Mouse (Mus musculus): ENCODE data around the gene Sec14l2.

Sec14l2 gene

DNA sequence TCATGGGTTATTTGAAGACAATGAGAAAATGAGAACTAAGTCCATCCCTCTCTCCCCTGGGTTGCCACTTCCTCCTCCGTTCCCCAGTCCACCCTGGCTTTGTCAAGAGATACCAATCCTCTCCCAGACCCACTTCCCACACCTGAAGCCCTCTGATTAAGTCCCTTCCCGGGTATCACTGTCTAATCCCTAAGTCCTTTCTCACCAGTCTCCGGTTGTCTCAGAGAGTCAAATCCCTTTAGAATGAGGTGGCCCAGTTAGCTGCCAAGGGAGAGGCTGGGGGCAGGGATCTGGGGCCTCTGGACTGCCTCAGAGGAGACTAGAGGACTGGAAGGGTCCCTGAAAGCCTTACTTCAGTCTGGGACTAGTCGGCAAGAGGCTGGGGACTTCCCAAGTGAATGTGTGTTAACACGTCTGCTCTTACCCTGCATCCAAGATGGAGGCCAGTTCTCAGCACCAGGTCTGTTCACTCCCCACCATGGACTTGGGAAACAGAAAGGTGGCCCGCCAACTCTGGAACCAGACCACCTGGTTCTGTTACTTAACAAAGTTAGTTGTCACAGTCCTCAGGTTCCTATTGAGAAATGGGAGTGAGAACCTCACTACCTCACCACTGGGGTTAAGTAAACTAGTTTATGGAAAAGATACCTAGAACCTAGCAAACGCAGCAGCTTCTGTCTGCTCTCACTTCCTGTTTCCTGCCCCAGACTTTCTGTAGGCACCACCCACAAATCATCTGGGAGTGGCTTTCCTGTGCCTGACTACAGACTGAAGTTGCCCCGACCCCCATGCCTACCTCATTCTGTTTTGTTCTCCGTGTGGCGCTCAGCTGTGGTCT is at the start of gene Sec14l2:
Gene Sec14l2 (minus strand): TSS at position 674 of the 838 bp plus-strand sequence.
- no peak for DNase-seq (ENCODE audit: low read depth, low spot score)

- no peak for DNase-seq (ENCODE audit: low read depth, low spot score)
Measured at GRCm38 (mm10) chr11:4166467-4167090, 43.4 kb upstream of the Sec14l2 start.

GRCm38 (mm10) chr11:4164701-4165100 is 41.5 kb upstream of the Sec14l2 start:
- no peak for DNase-seq (ENCODE audit: low read depth, low spot score)

GRCm38 (mm10) chr11:4160758-4161480 is 37.7 kb upstream of the Sec14l2 start:
- no peak for DNase-seq (ENCODE audit: low read depth, low spot score)

DNA sequence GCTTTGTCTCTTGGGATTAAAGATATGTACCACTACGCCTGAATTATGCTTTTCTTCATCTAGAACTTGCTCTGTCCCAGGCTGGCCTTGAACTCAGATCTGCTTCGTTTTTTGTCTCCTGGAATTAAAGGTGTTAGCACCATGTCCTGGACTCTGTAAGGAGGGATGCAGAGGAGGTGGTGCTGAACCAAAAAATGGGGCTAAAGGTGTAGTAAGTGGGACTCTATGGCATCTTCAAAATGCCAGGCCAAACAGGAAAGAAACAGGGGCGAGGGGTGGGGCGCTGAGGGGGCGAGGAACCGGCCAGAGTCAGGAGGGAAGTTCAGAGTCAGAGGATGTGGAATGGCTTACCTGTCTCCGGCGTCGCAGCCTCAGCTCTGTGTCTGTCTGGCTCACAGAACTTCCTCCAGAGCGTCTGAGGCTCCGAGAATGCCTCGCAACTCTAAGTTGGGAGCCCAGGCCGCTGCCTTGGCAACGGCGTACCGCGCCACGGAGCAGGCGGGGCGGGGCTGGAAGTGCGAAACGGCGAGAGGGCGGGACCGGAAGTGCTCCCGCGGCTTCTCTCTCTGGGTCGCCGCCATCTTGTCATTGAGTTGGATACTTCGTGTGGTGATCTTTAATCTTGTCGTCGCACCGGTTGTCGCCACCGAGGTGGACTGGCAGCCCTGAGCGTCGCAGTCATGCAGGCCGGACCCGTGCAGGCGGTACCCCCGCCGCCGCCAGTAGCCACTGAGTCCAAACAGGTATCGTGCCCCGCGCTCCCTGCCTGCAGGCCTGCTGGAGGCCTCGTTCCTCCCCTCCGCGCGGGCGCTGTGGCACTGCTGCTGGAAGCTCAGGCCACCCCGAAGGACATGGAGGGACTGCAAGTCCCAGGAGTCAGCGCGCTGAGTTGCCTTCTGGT is 36.8 kb upstream of the Sec14l2 start, which contains the start of the genes Ccdc157 and Sf3a1:
Gene Ccdc157 (minus strand): TSS at position 486 of the 901 bp plus-strand sequence.
Gene Sf3a1 (plus strand): TSS at position 543 of the 901 bp plus-strand sequence.
- DNase-seq (ENCODE audit: low read depth, low spot score): peak; percentile 93

DNA sequence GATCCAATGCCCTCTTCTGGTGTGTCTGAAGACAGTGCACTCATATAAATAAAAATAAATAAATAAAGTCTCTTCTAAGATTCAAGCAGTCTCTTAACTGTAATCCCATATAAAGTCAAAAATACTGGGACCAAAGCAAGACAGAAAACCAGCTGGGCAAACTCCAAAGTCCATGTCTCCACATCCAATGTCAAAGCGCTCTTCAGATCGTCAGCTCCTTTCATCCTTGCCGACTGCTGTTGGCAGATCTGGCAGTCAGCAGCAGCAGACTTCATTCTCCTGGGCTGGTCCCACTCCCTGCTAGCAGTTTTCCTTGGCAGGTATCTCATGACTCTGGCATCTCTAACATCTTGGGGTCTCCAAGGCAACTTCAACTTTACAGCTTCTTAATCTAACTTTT is 35.5 kb upstream of the Sec14l2 start:
- DNase-seq (ENCODE audit: low read depth, low spot score): no peak

DNA sequence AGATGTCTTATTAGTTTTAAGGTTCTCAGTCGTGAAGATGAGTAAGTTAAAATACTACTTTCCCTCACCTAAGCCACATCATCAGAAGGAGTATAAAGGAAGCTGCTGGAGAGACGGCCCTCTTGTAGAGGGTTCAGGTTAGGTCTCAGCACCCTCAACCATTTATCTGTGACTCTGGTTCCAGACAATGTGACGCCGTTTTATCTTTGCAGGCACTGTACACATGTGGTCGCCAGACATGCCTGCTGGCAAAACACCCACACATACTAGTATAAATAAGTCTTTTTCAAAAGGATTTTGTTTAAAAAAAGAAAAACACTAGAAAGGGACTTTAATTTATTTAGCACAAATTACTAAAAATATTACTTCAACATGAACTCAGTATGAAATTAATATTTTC is 32.4 kb upstream of the Sec14l2 start:
- no peak for DNase-seq (ENCODE audit: low read depth, low spot score)

GRCm38 (mm10) chr11:4153694-4154093 is 30.5 kb upstream of the Sec14l2 start:
- no peak for DNase-seq (ENCODE audit: low read depth, low spot score)

- DNase-seq (ENCODE audit: low read depth, low spot score): no peak
Measured at GRCm38 (mm10) chr11:4149886-4150285, 26.7 kb upstream of the Sec14l2 start.

GRCm38 (mm10) chr11:4148536-4149156 is 25.4 kb upstream of the Sec14l2 start:
- no peak for DNase-seq (ENCODE audit: low read depth, low spot score)

DNA sequence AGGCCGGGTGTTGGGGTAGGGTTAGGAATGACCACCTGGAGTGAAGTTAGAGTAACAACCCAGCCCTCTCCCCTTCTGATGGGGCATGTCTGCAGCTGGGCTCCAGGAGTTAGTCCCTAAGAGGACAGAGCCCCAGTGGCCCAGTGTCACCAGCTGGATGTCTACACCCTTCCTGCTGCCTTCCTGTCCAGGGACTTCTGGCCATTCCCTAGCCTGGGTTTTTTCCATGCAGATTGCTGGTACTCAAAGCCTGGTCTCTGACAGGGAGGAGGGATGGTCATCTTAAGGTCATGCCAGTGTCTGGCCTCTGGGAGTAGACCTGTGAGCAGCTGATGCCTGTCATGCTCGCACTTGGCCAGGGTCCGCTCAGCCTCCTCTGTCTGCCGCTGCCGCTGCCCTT is 24.9 kb upstream of the Sec14l2 start:
- DNase-seq (ENCODE audit: low read depth, low spot score): no peak

DNA sequence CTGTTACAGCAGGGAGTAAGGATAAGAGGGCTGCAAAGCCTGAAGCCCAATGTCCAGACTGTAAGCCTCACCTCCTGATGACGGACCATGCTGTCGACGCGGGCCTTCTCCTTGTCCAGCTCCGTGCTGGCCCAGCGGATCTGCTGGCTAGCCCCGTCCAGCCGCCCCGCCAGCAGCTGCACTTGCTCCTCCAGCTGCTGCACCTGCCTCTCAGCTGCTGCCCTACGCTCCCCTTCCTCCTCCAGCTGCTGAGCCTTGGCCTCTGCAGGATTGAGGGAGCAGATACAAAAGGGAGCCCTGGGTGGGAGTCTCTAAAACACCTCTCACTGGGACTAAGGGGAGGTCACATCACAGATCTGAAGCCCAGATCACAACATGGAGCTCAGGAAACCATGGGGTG is 23.9 kb upstream of the Sec14l2 start:
- no peak for DNase-seq (ENCODE audit: low read depth, low spot score)

- DNase-seq (ENCODE audit: low read depth, low spot score): no peak
Measured at GRCm38 (mm10) chr11:4146381-4146780, 23.2 kb upstream of the Sec14l2 start.

GRCm38 (mm10) chr11:4143281-4144062 is 20.3 kb upstream of the Sec14l2 start:
- no peak for DNase-seq (ENCODE audit: low read depth, low spot score)

DNA sequence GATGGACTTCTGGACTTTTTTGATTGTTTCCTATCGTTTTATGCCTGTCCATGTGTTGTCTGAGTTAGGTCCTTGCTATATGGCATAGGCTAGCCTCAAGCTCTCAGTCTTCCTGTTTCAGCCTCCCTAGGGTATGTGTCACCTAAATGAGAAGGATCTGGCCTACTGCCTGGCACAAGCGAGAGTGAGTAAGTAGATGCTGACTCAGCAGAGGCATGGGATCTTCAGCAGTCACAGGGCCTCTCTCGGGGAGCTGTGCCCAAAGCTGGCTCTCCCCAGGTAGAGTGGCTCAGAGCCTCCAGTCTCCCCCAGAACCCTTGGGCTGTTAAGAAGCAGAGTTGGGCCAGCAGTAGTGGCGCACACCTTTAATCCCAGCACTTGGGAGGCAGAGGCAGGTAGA is 19.1 kb upstream of the Sec14l2 start:
- no peak for DNase-seq (ENCODE audit: low read depth, low spot score)

DNA sequence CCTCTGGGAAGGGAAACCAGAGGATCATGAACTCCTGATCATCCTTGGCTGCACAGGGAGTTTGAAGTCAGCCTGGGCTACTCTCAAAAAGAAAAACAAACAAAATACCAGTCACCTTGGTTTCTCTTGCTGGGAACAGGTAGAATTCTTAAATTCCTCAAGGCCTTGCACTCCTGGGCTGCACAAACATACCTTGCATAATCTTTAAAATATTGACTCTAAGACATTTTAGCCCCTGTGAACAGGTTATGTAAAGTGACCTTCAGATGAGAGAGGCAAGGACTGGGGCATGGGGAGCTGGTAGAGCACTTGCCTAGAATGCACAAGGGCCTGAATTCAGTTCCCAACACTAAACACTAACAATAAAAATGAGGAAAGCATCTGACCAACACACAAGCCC is 18.3 kb upstream of the Sec14l2 start:
- DNase-seq (ENCODE audit: low read depth, low spot score): no peak

- DNase-seq (ENCODE audit: low read depth, low spot score): no peak
Measured at GRCm38 (mm10) chr11:4138964-4139363, 15.7 kb upstream of the Sec14l2 start.

DNA sequence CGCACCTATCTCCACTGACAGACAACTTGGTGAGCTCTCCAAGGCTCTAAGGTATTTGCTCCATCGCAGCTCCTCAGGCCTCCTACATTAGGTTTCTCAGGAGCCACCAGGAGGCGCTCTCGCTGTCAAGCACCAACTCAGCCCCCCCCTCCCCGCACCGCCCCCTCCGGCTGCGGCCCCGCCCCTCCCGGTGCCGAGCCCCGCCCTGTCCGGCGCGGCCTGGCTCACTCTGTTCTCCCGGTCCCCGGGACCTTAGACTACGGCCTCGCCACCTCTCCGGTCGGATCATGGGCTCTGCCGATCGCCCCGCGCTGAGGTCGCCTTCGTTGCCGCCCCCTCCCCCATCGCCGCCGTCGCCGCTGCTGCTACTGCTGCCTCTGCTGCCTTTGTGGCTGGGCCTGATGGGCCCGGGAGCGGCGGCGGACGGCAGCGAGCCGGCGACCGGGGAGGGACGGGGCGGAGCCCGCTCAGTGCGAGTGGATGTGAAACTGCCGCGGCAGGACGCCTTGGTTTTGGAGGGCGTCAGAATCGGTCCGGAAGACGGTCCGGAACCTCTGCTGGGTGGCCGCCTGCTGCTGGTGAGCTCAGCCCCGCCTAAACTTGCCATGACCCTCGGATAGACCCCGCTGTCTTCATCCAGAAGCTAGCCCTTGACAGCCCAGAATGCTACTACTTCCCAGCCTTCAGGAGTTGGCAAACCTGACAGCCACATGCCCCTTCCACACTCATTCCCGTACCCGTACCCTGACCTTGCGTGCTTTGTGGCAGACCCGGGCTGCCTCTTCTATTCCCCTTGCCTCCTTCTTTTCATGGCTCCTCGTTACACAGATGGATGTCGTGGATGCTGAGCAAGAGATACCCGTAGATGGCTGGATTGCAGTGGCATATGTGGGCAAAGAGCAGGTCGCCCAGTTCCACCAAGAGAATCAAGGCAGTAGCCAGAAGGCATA is 12.0 kb upstream of the Sec14l2 start, which contains the start of gene Rnf215:
Gene Rnf215 (plus strand): TSS at position 217 of the 950 bp plus-strand sequence.
- DNase-seq (ENCODE audit: low read depth, low spot score): peak; percentile 94

- no peak for DNase-seq (ENCODE audit: low read depth, low spot score)
Measured at GRCm38 (mm10) chr11:4134400-4134799, 11.2 kb upstream of the Sec14l2 start.
